Mouse (Mus musculus) T-cell, adult 2 months (primary cell): ENCODE measurements around the gene Ankrd35.
"Not testable (repeated sequence)": the region's sequence is repeated elsewhere in the genome, so short reads cannot be mapped to it uniquely, and the experiment has no call there.

Source experiments
- DNase-seq: peaks from one replicate; pipeline ENCODE4 v3.0.0; 2022; ENCODE audit warnings: low spot score

Ankrd35 gene

GRCm38 (mm10) chr3:96669727-96670468, at the start of gene Ankrd35:
TSS of gene Ankrd35 (plus strand) at chr3:96670131.
- DNase-seq, result peak; percentile 89

GRCm38 (mm10) chr3:96623201-96623600, 46.7 kb upstream of the Ankrd35 start:
- DNase-seq, result no peak

DNA sequence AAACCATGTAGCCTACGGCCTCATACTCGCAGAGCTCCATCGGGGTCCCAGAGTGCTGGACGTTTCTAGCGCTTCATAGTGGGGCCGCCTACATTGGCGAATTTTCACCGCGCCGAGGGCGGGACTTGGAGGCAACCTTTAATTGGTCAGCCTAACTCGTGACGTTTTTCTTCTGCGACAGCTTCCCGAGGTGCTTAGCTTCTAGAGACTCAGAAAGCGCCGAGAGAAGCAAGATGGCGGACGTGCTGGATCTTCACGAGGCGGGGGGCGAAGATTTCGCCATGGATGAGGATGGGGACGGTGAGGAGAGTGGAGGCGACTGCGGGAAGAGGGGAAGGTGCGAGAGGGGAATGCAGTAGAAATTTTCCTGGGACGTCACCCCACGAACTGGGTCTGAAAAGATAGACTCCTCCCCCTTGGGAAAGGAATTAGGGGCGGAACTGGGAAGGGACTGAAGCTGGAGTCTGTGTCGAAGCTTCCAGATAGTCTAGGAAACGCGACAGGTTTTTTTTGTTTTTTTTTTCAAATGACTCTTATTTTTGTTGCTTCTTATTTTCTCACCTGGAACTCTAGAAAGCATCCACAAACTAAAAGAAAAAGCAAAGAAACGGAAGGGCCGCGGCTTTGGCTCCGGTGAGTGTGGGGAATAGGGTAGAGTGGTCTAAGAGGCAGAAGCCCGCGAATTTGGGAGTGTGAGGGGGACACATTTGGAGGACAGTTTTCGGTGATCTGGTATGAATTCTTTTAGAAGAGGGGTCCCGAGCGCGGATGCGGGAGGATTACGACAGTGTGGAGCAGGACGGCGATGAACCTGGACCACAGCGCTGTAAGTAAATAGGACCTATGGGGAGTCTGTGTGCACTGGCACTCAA, 40.0 kb upstream of the Ankrd35 start, which contains the start of gene Rbm8a:
TSS of gene Rbm8a (plus strand) at position 205 of the 872 bp plus-strand sequence.
- peak; percentile 94 for DNase-seq

- no peak for DNase-seq
These were observed 37.9 kb upstream of the Ankrd35 start for GRCm38 (mm10) chr3:96632058-96632457.

DNA sequence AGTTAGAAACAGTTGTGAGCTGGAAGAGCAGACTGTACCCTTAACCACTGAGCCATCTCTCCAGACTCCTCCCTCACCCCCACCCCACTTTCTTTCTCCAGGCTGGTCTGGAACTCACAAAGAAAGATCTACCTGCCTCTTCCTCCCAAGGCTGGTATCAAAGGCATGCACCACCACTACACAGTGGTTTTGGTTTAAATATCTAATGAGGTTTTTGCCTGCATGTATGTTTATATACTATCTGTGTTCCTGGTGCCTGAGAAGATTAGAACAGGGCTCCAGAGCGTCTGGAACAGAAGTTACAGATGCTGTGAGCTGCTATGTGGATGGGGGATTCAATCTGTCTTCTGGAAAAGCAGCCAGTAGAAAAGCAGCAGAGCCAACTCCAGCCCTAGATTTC, 35.9 kb upstream of the Ankrd35 start:
- no peak for DNase-seq

DNA sequence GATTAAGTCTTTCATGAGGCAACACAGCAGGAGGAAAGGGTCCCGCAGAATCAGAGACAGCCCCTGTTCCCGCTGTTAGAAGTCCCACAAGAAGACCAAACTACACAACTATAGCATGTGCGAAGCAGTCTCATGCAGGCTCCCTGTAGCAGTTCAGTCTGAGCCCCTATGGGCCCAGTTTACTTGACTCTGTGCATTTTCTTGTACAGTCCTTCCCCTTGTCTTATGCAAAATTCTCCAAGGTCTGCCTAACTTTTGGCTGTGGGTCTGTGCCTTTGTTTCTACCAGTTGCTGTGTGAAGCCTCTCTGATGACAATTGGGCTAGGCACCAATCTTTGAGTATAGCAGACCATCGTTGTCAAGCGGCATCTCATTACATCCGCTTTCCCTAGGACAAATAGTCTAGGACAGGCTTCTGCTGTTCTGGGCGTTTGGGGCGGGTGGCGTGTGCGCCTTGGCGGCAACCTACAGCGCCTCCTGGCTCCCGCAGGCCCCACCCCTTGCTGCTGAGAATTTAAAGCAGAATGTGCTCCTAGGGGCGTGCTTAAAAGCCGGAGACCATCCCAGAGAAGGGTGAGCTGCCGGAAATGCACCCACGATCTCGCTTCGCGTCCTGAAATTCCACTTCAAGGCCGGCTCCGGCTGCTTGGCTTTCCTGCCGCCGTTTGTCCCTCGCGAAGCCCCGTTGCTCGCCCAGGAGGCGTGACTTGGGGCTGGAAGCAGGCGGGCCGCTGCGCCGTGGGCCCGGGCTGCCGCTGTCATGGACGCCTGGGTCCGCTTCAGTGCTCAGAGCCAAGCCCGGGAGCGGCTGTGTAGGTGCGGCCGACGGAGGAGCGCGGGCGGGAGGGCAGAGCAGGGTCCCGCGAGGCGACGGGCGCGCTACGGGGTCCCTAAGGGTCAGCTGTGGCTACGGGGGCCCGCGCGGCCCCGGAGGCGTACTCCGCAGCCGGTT, 34.7 kb upstream of the Ankrd35 start, which contains the start of the genes Pex11b and Gm42957:
TSS of gene Pex11b (plus strand) at position 449 of the 952 bp plus-strand sequence.
TSS of gene Gm42957 (plus strand) at position 547 of the 952 bp plus-strand sequence.
- peak; percentile 81 for DNase-seq

- DNase-seq, result no peak
These were observed 34.0 kb upstream of the Ankrd35 start for GRCm38 (mm10) chr3:96635906-96636305.

- DNase-seq, result no peak
These were observed 33.5 kb upstream of the Ankrd35 start for GRCm38 (mm10) chr3:96636448-96636847.

- DNase-seq, result peak; percentile 73
These were observed 30.7 kb upstream of the Ankrd35 start for GRCm38 (mm10) chr3:96639219-96639618.

GRCm38 (mm10) chr3:96645018-96645649, 24.8 kb upstream of the Ankrd35 start, which contains the start of gene Itga10:
TSS of gene Itga10 (plus strand) at chr3:96645584.
- no peak for DNase-seq

DNA sequence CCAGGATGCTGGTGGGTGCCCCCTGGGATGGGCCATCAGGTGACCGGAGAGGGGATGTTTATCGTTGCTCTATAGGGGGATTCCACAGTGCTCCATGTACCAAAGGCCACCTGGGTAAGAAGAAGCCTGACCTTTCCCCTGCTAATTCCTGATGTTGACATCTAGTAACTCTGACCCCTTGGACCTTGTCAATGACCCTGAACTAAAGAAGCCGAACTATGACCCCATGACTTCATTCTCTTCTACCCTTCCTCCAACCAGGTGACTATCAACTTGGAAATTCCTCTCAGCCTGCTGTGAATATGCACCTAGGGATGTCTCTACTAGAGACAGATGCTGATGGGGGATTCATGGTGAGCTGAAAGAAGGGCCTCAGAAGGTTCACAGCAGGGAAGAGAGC, 22.6 kb upstream of the Ankrd35 start:
- no peak for DNase-seq

GRCm38 (mm10) chr3:96660901-96661300, 9.0 kb upstream of the Ankrd35 start:
- no peak for DNase-seq

DNA sequence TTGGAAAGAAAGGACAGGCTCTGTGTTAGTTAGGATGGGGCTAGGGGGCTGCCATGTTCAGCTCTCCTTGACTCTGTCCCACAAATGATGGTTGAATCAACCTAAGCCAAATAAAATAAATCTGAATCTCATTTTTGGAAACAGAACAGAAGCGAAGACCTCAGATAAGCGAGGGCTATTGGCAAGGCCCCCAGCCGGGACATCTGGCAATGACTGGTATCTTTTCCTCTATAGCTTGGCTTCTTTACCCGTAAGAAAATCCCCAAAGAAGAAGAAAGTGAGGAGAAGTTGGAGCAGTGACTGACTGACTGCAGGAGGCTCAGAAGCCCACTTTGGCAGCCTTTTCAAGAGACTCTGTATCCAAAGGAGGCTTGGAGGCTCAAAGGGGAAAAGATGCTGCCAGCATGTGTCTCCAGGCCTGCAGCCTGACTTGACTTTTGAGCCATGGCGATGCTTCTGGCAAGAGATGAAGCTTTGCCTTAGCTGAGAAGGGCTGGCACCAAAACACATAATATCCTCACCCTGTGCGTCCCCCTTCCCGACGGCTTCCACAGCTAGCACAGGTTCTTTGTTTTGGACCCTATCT, 7.1 kb upstream of the Ankrd35 start:
- DNase-seq, result no peak

- DNase-seq, result peak; percentile 45
These were observed 6.3 kb upstream of the Ankrd35 start for GRCm38 (mm10) chr3:96663432-96664239.

- DNase-seq, result not testable (repeated sequence)
These were observed 4.1 kb upstream of the Ankrd35 start for GRCm38 (mm10) chr3:96665732-96666363.

DNA sequence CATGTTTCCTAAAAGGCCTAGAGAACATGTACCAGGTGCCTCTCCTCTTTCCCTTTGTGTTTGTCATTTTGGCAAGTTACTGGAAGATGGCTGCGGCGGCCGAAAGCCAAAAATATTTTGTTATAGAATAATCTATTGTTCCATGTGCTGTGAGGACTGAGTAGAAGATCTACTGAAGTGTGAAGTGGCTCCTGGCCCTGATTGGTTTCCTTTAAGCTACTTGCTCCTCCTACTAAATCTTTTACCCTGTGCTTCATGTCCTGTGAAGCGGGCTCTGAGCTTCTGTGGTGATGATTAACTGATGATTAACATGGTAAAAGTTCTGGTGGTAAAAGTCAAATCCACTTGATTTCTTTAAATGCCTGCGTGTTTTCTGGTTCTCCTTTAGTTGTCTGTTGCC, 3.0 kb upstream of the Ankrd35 start:
- no peak for DNase-seq

- peak; percentile 22 for DNase-seq
These were observed 2.6 kb upstream of the Ankrd35 start for GRCm38 (mm10) chr3:96667316-96667715.

GRCm38 (mm10) chr3:96668424-96669067, 1.4 kb upstream of the Ankrd35 start:
- no peak for DNase-seq

DNA sequence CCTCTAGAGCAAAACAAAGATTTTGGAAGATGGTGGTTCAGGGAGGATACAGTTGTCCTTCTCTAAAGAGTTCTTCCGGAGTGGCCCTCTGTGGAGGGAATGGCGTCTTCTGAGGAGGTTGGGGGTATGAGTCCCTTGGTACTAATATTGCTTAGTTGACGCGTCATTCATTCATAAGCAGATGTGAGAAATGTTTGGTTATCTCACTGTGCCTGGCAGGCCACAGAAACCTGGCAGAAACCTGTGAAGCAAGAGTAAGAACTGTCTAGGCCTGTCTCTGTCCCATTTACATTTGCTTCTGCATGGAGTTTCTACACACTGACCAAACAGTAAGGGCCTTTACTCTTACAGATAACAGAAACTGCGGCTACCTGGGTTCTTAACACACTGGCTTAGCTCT, 1.6 kb downstream of the Ankrd35 start:
- no peak for DNase-seq
